Mouse (Mus musculus): ENCODE results near the gene Atad3a. TPM values are rescaled to one million over a fixed set of nuclear protein-coding genes. Genes with fewer than 3 reads are reported as not detected.
A peak's percentile ranks its signal among the peaks of the same experiment; 100 is the strongest.

Atad3a gene
- polyA plus RNA-seq, 1 experiment from 2014 or later = 90.7 TPM

DNA sequence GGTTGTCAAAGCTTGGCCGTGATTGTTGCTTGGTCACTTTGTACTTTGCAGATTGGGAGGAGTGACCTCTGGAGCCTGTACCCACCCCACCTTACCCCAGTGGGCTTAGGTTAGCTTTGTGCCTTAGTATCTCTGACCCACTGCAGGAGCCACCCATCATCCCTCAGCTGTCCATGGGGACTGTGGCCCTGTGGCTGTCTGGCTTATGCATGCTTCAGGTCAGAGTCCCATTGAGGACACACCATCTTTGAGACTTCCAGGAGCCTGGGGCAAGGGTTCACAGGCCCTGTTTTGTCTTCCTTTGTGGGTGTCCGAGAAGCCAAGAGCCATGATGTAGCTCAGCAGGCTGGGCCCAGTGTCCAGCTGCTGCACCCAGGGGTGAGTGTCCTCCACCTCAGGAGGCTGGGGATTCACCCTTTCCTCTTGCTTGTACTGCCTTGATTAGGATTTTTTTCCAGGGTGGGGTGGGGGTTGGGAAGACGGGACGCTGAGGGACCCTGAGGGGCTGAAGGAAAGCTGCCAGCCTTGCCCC lies 65.3 kb downstream of the Atad3a start:
- Histone ChIP-seq H3K36me3 (no peaks in the 10 kb centered on the region), H3K4me1 (peaks cover 20% of the 10 kb centered on the region), H3K4me3 (peak overlapping the region; percentile 77), H3K27me3 (replicated peaks) (peaks cover 21% of the 10 kb centered on the region), H3K27ac (no peak overlapping the region), H3K4me2 (replicated peaks) (peak overlapping the region; percentile 93), H3K9ac (peak overlapping the region; percentile 83; the same call in 1 of the 2 replicates), H3K9me3 (no peaks in the 10 kb centered on the region)
- WGBS = 83% methylated on average over 4 of the region's 4 CpGs
- no peak for ATAC-seq (ENCODE audit: low FRiP score, low read depth)

DNA sequence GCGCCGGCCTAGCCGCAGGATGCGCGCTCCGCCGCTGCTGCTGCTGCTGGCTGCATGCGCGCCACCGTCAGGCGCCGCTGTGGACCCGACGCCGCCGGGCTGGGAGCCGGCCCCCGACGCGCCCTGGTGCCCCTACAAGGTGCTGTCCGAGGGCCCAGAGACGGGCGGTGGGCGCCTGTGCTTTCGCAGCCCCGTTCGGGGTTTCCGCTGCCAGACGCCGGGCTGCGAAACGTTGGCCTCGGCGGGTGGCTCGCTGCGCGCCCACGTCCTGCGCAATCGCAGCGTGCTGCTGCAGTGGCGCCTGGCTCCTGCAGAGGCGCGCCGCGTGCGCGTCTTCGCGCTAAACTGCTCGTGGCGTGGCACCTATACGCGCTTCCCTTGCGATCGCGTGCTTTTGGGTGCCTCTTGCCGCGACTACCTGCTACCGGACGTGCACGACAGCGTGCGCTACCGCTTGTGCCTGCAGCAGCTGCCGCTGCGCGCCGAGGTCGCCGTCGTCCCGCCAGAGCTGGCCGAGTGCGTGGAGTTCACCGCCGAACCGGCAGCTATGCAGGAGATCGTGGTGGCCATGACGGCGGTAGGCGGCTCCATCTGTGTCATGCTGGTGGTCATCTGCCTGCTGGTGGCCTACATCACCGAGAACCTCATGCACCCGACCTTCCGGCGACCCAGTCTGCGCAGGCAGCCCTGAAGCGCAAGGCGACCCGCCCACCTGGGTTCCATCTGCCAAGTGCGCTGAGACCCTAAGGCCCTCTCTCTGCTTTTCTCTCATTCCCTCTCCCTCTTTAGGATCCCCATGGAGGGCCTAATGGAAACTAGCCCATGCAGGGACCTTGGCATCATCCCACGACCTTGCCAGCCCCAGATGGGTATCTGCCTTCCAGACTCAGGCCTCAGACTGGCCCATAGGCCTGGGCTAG lies 66.2 kb downstream of the Atad3a start:
- peaks cover 21% of the 10 kb centered on the region for H3K27me3 ChIP-seq (replicated peaks)
- no peaks in the 10 kb centered on the region for H3K36me3 ChIP-seq
- H3K9ac ChIP-seq = peak overlapping the region; percentile 83
- peak overlapping the region; percentile 93 for H3K4me2 ChIP-seq (replicated peaks)
- H3K4me3 ChIP-seq = peak overlapping the region; percentile 77
- H3K4me1 ChIP-seq = peaks cover 20% of the 10 kb centered on the region
- under 1% methylated on average over 92 of the region's 92 CpGs for WGBS
- H3K27ac ChIP-seq = peak overlapping the region; percentile 66; the same call in 1 of the 2 replicates
- ATAC-seq (ENCODE audit: low FRiP score, low read depth) = peak; percentile 60
- H3K9me3 ChIP-seq = no peaks in the 10 kb centered on the region

DNA sequence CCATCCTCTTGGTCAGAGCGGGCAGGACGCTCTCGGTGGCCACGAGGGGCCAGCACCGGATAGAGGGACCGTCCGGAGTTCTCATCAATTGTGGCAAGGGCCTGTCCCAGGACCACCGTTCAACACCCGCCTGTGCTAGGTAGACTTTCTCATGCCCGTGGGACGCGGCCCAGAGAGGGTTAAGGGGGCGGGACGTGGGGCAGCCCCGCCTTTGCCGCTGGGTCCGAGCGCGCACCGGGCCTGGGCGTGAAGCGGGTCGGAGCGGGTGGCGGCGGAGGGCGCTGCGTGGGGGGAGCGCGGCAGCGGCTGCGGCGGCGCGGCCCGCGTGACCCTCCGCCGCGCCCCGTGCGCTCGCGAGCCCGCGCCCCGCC lies 66.8 kb downstream of the Atad3a start, which contains the start of gene Fndc10:
Gene Fndc10, plus strand, starts transcription at position 232 of the 371 bp plus-strand sequence.
- Histone ChIP-seq H3K4me2 (replicated peaks) (peak within 1 kb of the TSS; percentile 93), H3K27ac (peak within 1 kb of the TSS; percentile 66; the same call in 1 of the 2 replicates), H3K9ac (peak within 1 kb of the TSS; percentile 83), H3K4me3 (peak within 1 kb of the TSS; percentile 77), H3K36me3 (no peaks in the 10 kb centered on the region), H3K9me3 (no peaks in the 10 kb centered on the region), H3K27me3 (replicated peaks) (peaks cover 21% of the 10 kb centered on the region), H3K4me1 (peaks cover 20% of the 10 kb centered on the region)
- WGBS = under 1% methylated on average over 47 of the region's 47 CpGs
- peak; percentile 88 for ATAC-seq (ENCODE audit: low FRiP score, low read depth)

DNA sequence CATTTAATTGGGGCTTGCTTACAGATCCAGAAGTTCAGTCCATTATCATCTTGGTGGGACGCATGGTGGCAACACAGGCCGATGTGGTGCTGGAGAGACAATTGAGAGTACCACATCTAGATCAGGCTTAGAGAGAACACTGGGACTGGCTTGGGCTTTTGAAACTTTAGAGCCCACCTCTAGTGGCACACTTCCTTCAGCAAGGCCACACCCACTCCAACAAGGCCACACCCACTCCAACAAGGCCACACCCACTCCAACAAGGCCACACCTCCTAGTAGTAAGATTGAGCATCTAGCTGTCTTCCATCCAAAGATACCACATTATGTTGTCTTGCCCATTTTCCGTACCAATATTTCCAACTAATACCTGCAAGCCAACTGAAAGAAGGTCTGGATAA lies 68.5 kb downstream of the Atad3a start:
- Histone ChIP-seq H3K27me3 (replicated peaks) (peaks cover 21% of the 10 kb centered on the region), H3K4me1 (peaks cover 20% of the 10 kb centered on the region), H3K4me3 (no peak overlapping the region), H3K4me2 (replicated peaks) (no peak overlapping the region), H3K9ac (no peak overlapping the region), H3K27ac (no peak overlapping the region), H3K36me3 (no peaks in the 10 kb centered on the region), H3K9me3 (no peaks in the 10 kb centered on the region)
- no peak for ATAC-seq (ENCODE audit: low FRiP score, low read depth)
- 94% methylated on average over 3 of the region's 3 CpGs for WGBS

Small RNA genes within 50 kb of the gene (microRNA-seq; reads per million reads assigned to microRNA genes)
- gene Gm27743 = not detected

Other genes starting within 250 kb of the Atad3a start
- gene Nadk, start 198.7 kb downstream of the Atad3a start, polyA plus RNA-seq (2016; fragmentation: Nextera tagmentation; extraction: Ambion mirVana) = 86.9 and 88.2 TPM in 2 replicates
- 16.2 and 16.7 TPM in 2 replicates for gene Slc35e2, start 159.7 kb downstream of the Atad3a start, polyA plus RNA-seq (2016; fragmentation: Nextera tagmentation; extraction: Ambion mirVana)
- gene Cdk11b, start 136.2 kb downstream of the Atad3a start, polyA plus RNA-seq (2016; fragmentation: Nextera tagmentation; extraction: Ambion mirVana) = 76.8 and 79.5 TPM in 2 replicates
- gene Gm10563, start 115.7 kb downstream of the Atad3a start, polyA plus RNA-seq (2016; fragmentation: Nextera tagmentation; extraction: Ambion mirVana) = not detected in 2 replicates
- 3.9 and 4.3 TPM in 2 replicates for gene Mmp23, start 107.7 kb downstream of the Atad3a start, polyA plus RNA-seq (2016; fragmentation: Nextera tagmentation; extraction: Ambion mirVana)
- gene Mib2, start 91.9 kb downstream of the Atad3a start, polyA plus RNA-seq (2016; fragmentation: Nextera tagmentation; extraction: Ambion mirVana) = 33.8 and 38.1 TPM in 2 replicates
- gene Fndc10, start 66.8 kb downstream of the Atad3a start, polyA plus RNA-seq (2016; fragmentation: Nextera tagmentation; extraction: Ambion mirVana) = 10.6 and 11.6 TPM in 2 replicates
- 151 and 160 TPM in 2 replicates for gene Ssu72, start 56.3 kb downstream of the Atad3a start, polyA plus RNA-seq (2016; fragmentation: Nextera tagmentation; extraction: Ambion mirVana)
- gene Tmem240, start 26.3 kb downstream of the Atad3a start, polyA plus RNA-seq (2016; fragmentation: Nextera tagmentation; extraction: Ambion mirVana) = 6.2 and 6.5 TPM in 2 replicates
- gene Vwa1, start 13.6 kb upstream of the Atad3a start, polyA plus RNA-seq (2016; fragmentation: Nextera tagmentation; extraction: Ambion mirVana) = 16.6 and 17.9 TPM in 2 replicates
- 0.56 and 0.86 TPM in 2 replicates for gene Tmem88b, start 24.8 kb upstream of the Atad3a start, polyA plus RNA-seq (2016; fragmentation: Nextera tagmentation; extraction: Ambion mirVana)
- not detected in 2 replicates for gene Ankrd65, start 29.3 kb upstream of the Atad3a start, polyA plus RNA-seq (2016; fragmentation: Nextera tagmentation; extraction: Ambion mirVana)
- 226 and 242 TPM in 2 replicates for gene Mrpl20, start 41.8 kb upstream of the Atad3a start, polyA plus RNA-seq (2016; fragmentation: Nextera tagmentation; extraction: Ambion mirVana)
- 203 and 204 TPM in 2 replicates for gene Ccnl2, start 51.4 kb upstream of the Atad3a start, polyA plus RNA-seq (2016; fragmentation: Nextera tagmentation; extraction: Ambion mirVana)
- 142 and 144 TPM in 2 replicates for gene Aurkaip1, start 70.2 kb upstream of the Atad3a start, polyA plus RNA-seq (2016; fragmentation: Nextera tagmentation; extraction: Ambion mirVana)
- 26.7 and 27.1 TPM in 2 replicates for gene Mxra8, start 78.6 kb upstream of the Atad3a start, polyA plus RNA-seq (2016; fragmentation: Nextera tagmentation; extraction: Ambion mirVana)
- 26.2 and 32.1 TPM in 2 replicates for gene Dvl1, start 86.3 kb upstream of the Atad3a start, polyA plus RNA-seq (2016; fragmentation: Nextera tagmentation; extraction: Ambion mirVana)
- gene Tas1r3, start 102.3 kb upstream of the Atad3a start, polyA plus RNA-seq (2016; fragmentation: Nextera tagmentation; extraction: Ambion mirVana) = 0.28 and 0.56 TPM in 2 replicates
- gene Cptp, start 108.3 kb upstream of the Atad3a start, polyA plus RNA-seq (2016; fragmentation: Nextera tagmentation; extraction: Ambion mirVana) = 19.5 and 22.1 TPM in 2 replicates
- gene Ints11, start 108.5 kb upstream of the Atad3a start, polyA plus RNA-seq (2016; fragmentation: Nextera tagmentation; extraction: Ambion mirVana) = 77.0 TPM in 2 replicates
- gene Pusl1, start 130.7 kb upstream of the Atad3a start, polyA plus RNA-seq (2016; fragmentation: Nextera tagmentation; extraction: Ambion mirVana) = 46.6 and 52.0 TPM in 2 replicates
- gene Acap3, start 130.7 kb upstream of the Atad3a start, polyA plus RNA-seq (2016; fragmentation: Nextera tagmentation; extraction: Ambion mirVana) = 65.5 and 68.0 TPM in 2 replicates
- gene Ube2j2, start 182.7 kb upstream of the Atad3a start, polyA plus RNA-seq (2016; fragmentation: Nextera tagmentation; extraction: Ambion mirVana) = 159 and 167 TPM in 2 replicates
- 17.2 and 19.0 TPM in 2 replicates for gene C1qtnf12, start 201.2 kb upstream of the Atad3a start, polyA plus RNA-seq (2016; fragmentation: Nextera tagmentation; extraction: Ambion mirVana)
- 20.2 and 20.6 TPM in 2 replicates for gene B3galt6, start 231.6 kb upstream of the Atad3a start, polyA plus RNA-seq (2016; fragmentation: Nextera tagmentation; extraction: Ambion mirVana)
- gene Sdf4, start 231.8 kb upstream of the Atad3a start, polyA plus RNA-seq (2016; fragmentation: Nextera tagmentation; extraction: Ambion mirVana) = 129 and 133 TPM in 2 replicates